Mouse (Mus musculus) heart, embryonic 16.5 days (tissue): ENCODE measurements around the gene Bbof1. TPM values are rescaled to one million over a fixed set of nuclear protein-coding genes. Genes with fewer than 3 reads are reported as not detected.

ENCODE experiments used
- ATAC-seq: fragments of 200-750 bp; cut with Nextera tagmentation; replicated peaks from 2 replicates; pipeline ENCODE4 v1.8.0; 2017; ENCODE audit warnings: moderate number of reproducible peaks; ENCODE audit not compliant: insufficient read depth, low FRiP score; ENCODE audit errors: extremely low read depth
- H3K27ac ChIP-seq: fragments of 300-500 bp; sonication (generic); 2 replicates; pipeline ENCODE4 v1.5.1; 2014; ENCODE audit warnings: mild to moderate bottlenecking, low read length, control low read depth, moderate library complexity
- H3K27me3 ChIP-seq: fragments of 300-500 bp; sonication (generic); 2 replicates; pipeline ENCODE4 v1.6.1; 2014; ENCODE audit warnings: low read length, mixed read lengths; ENCODE audit not compliant: control insufficient read depth, insufficient read depth
- H3K36me3 ChIP-seq: fragments of 300-500 bp; sonication (generic); 2 replicates; pipeline ENCODE4 v1.6.1; 2014; ENCODE audit not compliant: control insufficient read depth, insufficient read depth
- H3K4me1 ChIP-seq: fragments of 300-500 bp; sonication (generic); 2 replicates; pipeline ENCODE4 v1.6.1; 2014; ENCODE audit warnings: low read length, mixed read lengths; ENCODE audit not compliant: control insufficient read depth, insufficient read depth
- H3K4me2 ChIP-seq: fragments of 300-500 bp; sonication (generic); 2 replicates; pipeline ENCODE4 v1.6.1; 2014; ENCODE audit warnings: low read depth, mild to moderate bottlenecking, control low read depth, low read length
- H3K4me3 ChIP-seq: fragments of 300-500 bp; sonication (generic); 2 replicates; pipeline ENCODE4 v1.5.1; 2014; ENCODE audit warnings: mild to moderate bottlenecking, control low read depth, low read length
- H3K9ac ChIP-seq: fragments of 300-500 bp; sonication (generic); 2 replicates; pipeline ENCODE4 v1.6.1; 2014; ENCODE audit warnings: low read length, control low read depth
- H3K9me3 ChIP-seq: fragments of 300-500 bp; sonication (generic); replicated peaks from 2 replicates; pipeline ENCODE4 v1.6.1; 2016; ENCODE audit warnings: low read length; ENCODE audit not compliant: control insufficient read depth
- WGBS: fragments of 180-500 bp; shearing (Covaris S2); extraction: QIAGEN DNeasy Blood & Tissue Kit; methylation state at CpG from one replicate; pipeline ENCODE4 v1.1.7; 2014; 5-methylcytosine and 5-hydroxymethylcytosine counted together
- polyA plus RNA-seq: library from polyadenylated mRNA; unstranded; fragments of >200 nt; fragmentation: Nextera tagmentation; extraction: Ambion mirVana; gene quantifications from 2 replicates; pipeline ENCODE4 v1.2.1, GENCODE M21; 2015

Bbof1 gene
- 2.5 and 2.6 TPM in 2 replicates for polyA plus RNA-seq

DNA sequence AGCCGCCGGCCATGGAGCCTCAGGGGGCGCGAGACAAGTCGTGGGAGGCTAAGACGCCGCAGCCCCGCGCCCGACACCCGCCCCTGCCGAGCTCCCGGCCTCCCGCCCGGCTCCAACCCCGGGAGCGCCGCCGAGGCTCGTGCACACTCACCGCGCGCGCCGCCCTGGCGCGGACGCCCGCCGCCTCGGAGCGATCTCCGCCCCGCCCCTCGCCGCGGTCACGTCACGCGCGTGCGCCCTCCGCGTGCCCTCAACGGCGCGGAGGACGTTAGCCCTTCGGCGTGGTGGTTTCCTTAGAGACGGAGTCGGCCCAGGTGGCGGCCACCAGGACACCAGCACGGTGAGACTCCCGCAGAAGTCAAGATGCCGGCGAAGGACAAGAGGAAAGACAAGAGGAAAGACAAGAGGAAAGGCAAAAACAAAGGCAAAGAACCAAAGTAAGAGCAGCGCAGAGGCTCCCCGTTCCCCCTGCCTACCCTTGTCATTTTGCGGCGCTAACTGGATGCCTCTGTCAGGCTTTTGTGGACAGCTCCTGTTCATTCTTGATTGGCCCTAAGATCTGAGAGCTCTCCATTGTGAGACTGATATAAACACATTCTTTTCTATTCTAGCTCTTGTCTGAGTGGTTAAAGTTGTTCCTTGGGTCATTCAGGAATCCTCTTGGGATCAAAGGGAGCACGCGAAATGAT lies at the start of gene Bbof1, which contains the start of gene Entpd5:
Gene Bbof1 (plus strand): TSS at position 253 of the 689 bp plus-strand sequence.
Gene Entpd5 (minus strand): TSS at position 211 of the 689 bp plus-strand sequence.
- Histone ChIP-seq H3K27me3 (no peaks in the 10 kb centered on the region), H3K4me2 (peak within 1 kb of the TSS; percentile 74), H3K27ac (peak within 1 kb of the TSS; percentile 96), H3K4me1 (peaks cover 7% of the 10 kb centered on the region), H3K9ac (peak within 1 kb of the TSS; percentile 94), H3K36me3 (no peaks in the 10 kb centered on the region), H3K9me3 (no peaks in the 10 kb centered on the region), H3K4me3 (peak within 1 kb of the TSS; percentile 94)
- ATAC-seq, result peak; percentile 95
- under 1% methylated on average over 60 of the region's 63 CpGs for WGBS

DNA sequence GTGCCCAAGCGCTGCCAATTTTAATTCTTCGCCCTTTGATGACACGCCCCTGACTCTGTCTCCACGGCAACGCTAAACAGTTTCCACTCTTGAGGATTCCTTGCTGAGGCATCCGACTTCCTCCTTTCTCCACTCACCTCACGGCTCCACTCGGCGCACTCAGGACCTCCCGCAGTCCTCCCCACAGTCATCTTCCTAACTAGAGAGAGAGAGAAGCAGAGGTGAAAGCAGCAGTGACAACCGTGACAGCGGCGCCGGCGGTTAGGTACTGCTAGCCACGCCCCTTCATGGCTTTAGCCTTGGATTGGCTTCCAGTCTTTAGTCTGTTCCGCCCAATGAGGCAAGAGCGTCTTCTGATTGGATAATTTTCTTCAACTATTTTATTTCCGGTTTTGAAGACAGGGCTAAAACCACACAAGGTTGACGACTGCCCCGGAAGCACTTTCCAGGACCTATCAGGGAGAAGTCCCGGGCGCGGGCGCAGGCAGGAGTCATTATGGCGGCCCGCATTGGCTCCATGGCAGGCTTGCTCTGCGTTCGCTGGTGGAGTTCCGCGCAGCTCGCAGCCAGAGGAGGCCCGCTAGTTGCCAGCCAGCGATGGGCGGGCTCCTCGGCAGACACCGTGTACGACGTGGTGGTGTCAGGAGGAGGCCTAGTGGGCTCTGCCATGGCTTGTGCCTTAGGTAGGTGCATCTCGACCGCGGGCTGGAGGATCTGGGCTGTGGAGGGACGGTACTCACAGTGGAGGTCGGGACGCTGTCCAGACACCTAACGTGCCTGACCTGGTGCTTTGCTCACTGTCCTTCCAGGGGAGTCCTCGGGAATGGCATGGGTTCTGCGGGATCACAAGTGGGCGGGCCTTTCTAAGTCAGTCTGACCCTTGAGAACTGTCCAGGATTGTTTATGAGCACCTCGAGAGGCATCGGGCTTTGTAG lies 47.0 kb upstream of the Bbof1 start, which contains the start of the genes Coq6 and Fam161b:
Gene Coq6 (plus strand): TSS at position 103 of the 935 bp plus-strand sequence.
Gene Fam161b (minus strand): TSS at position 279 of the 935 bp plus-strand sequence.
- Histone ChIP-seq H3K36me3 (peaks cover 5% of the 10 kb centered on the region; the same call in 1 of the 2 replicates), H3K4me2 (peak within 1 kb of the TSS; percentile 89), H3K9ac (peak within 1 kb of the TSS; percentile 93), H3K27me3 (no peaks in the 10 kb centered on the region), H3K9me3 (no peaks in the 10 kb centered on the region), H3K27ac (peak within 1 kb of the TSS; percentile 76), H3K4me3 (peak within 1 kb of the TSS; percentile 89), H3K4me1 (peaks cover 36% of the 10 kb centered on the region)
- ATAC-seq, result peak; percentile 95
- WGBS, result under 1% methylated on average over 51 of the region's 51 CpGs

DNA sequence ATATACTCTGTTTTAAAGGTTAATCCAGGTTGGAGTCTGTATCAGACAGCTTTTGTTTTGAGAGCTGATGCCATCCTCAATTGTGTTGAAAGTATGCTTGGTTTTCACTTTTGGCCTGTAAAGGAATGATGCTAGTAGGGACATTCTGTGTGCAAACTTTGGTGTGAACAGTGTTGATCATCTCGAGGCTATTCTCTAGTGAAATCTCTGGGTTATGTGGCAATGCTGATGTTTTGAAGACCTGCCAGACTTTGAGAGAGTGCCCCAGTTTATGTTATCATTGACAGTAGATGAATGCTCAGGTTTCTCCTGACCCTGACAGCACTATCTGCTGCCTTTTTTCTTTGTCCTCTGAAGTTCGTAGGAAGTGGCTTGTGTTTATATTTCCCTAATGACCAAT lies 46.0 kb upstream of the Bbof1 start:
- no peak for ATAC-seq
- Histone ChIP-seq H3K36me3 (0 out of 2 replicates have a peak, but pooled peaks cover 2% of the 10 kb centered on the region), H3K27ac (no peak overlapping the region), H3K4me1 (peaks cover 36% of the 10 kb centered on the region), H3K27me3 (no peaks in the 10 kb centered on the region), H3K9me3 (no peaks in the 10 kb centered on the region), H3K4me2 (peak overlapping the region; percentile 89), H3K9ac (peak overlapping the region; percentile 17; the same call in 1 of the 2 replicates), H3K4me3 (peak overlapping the region; percentile 89)
- WGBS, result 35% methylated on average over 2 of the region's 2 CpGs

DNA sequence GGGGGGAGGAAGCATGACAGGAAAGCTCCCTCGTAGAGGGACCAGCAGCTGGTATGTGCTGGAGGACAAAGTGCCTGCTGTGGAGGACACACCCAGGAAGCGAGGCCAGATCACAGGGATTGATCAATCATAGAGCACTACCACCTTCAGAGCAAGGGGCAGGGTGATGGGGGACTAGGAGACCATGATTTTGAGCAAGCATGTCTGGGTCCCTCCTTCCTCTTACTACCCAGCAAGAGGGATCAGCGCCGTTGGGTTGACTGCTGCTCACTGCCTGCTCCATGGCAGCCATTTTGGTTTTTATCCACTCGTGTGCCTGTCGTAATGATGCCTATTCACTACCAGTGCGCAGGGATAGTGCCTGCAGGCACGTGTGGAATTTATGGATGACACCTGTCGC lies 44.6 kb upstream of the Bbof1 start:
- H3K4me1 ChIP-seq, result peaks cover 36% of the 10 kb centered on the region
- 69% methylated on average over 9 of the region's 9 CpGs for WGBS
- ATAC-seq, result no peak
- H3K27ac ChIP-seq, result peak overlapping the region; percentile 24; the same call in 1 of the 2 replicates
- no peaks in the 10 kb centered on the region for H3K9me3 ChIP-seq
- H3K4me2 ChIP-seq, result 0 out of 2 replicates have a peak overlapping the region, but pooled peaks have one; percentile 6
- H3K36me3 ChIP-seq, result peaks cover 14% of the 10 kb centered on the region
- no peaks in the 10 kb centered on the region for H3K27me3 ChIP-seq
- H3K4me3 ChIP-seq, result no peak overlapping the region
- H3K9ac ChIP-seq, result 0 out of 2 replicates have a peak overlapping the region, but pooled peaks have one; percentile 20

DNA sequence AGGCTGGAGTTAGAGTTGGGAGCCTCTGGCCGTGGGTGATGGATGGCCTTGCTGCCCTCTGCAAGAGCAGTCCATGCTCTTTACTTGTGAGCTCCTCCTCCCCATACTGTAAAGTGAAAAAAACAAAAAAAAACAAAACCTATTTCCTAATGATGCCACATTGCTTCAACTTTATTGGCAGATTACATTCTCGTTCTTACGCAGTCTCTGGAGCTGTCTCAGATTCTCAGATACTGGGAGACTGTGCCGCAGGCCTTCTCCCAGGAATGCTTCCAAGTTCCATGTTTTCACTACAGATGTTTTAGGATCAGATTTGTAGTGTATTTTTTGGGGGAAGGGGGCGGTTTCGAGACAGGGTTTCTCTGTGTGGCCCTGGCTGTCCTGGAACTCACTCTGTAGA lies 43.7 kb upstream of the Bbof1 start:
- 89% methylated on average over 6 of the region's 6 CpGs for WGBS

DNA sequence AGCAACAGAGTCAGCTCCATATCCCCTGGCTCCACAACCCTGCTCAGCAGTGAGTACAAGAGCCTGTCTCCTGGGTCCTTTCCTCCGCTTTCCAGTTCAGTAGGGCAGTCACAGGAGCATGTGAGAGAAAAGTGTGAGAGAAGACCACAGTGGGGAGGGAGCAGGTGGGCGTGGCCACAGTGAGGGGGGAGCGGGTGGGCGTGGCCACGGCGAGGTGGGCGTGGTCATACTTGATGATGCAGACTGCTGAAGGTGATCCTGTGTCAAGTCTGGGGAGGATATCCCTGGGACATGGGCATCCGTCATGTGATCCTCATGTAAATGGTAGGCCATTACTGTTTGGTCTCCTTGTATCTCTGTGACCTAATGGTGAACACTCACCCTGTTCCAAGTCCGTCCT lies 41.9 kb upstream of the Bbof1 start:
- Histone ChIP-seq H3K4me1 (peaks cover 19% of the 10 kb centered on the region), H3K4me2 (no peak overlapping the region), H3K4me3 (no peak overlapping the region), H3K27me3 (no peaks in the 10 kb centered on the region), H3K27ac (no peak overlapping the region), H3K36me3 (peaks cover 36% of the 10 kb centered on the region), H3K9me3 (no peaks in the 10 kb centered on the region), H3K9ac (no peak overlapping the region)
- WGBS, result 67% methylated on average over 9 of the region's 9 CpGs
- ATAC-seq, result no peak

More for the DNA sequence above, 43.7 kb upstream of the Bbof1 start:
- Histone ChIP-seq H3K4me2 (no peak overlapping the region), H3K4me1 (peaks cover 29% of the 10 kb centered on the region), H3K27ac (no peak overlapping the region), H3K9ac (no peak overlapping the region), H3K27me3 (no peaks in the 10 kb centered on the region), H3K36me3 (peaks cover 20% of the 10 kb centered on the region), H3K9me3 (no peaks in the 10 kb centered on the region), H3K4me3 (no peak overlapping the region)
- no peak for ATAC-seq

DNA sequence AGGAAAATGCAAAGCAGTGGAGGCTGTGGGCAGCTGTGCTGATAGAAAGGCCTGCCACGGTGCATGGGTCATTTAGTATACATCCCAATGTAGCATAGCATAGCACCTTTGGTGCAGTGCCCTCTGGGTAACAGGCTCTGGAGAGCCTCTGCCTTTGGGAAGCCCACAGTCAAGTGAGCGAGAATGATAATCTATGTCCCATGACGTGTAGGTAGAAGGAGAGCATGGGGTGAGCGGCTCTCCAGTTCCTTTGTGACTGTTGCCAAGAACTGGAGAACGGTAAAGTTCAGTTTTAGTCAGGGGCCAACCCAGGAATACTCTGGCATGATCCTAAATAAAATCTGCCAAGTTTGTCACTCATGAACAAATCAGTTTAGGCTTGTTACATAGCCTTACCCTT lies 37.2 kb upstream of the Bbof1 start:
- Histone ChIP-seq H3K36me3 (peaks cover 48% of the 10 kb centered on the region), H3K4me1 (peaks cover 16% of the 10 kb centered on the region), H3K4me3 (no peak overlapping the region), H3K9ac (no peak overlapping the region), H3K4me2 (no peak overlapping the region), H3K9me3 (no peaks in the 10 kb centered on the region), H3K27me3 (no peaks in the 10 kb centered on the region), H3K27ac (no peak overlapping the region)
- ATAC-seq, result no peak
- WGBS, result 81% methylated on average over 5 of the region's 5 CpGs

DNA sequence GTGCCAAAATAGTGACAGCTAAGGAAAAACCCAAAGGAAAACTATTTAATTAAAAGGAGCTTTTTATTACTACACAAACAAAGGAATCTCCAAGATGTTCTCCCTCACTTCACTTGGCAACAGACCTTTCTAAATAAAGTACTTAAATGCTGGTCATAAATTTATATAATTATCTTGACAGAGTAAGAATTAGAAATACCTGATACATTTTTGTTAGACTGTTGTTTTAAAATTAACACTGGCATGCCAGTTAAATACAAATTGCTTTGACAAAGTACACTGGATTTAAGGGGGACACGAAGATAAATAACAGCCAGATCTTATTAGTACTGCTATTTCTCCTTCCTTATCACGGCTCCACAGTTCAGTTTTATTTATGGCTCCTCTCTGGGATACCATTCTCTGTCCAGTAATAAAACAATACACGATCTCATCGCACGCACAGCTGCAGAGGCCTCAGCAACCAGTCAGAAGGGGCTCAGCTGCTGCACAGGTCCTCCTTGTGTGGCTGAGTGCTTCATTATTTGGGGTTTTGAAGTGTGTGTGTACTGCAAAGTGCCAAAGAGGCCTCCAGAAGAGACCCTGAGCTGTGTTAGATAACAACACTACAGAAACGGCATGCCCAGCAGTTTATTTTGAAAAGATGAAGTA lies 34.9 kb upstream of the Bbof1 start:
- WGBS, result 38% methylated on average over 6 of the region's 6 CpGs
- Histone ChIP-seq H3K27me3 (no peaks in the 10 kb centered on the region), H3K4me2 (no peak overlapping the region), H3K27ac (peak overlapping the region; percentile 93), H3K4me3 (no peak overlapping the region), H3K9me3 (no peaks in the 10 kb centered on the region), H3K4me1 (peaks cover 16% of the 10 kb centered on the region), H3K36me3 (peaks cover 56% of the 10 kb centered on the region), H3K9ac (peak overlapping the region; percentile 38; the same call in 1 of the 2 replicates)
- ATAC-seq, result peak; percentile 75
